Mouse (Mus musculus) layer of hippocampus, postnatal 36 days (tissue): ENCODE measurements around the gene Ubr2. TPM values are rescaled to one million over a fixed set of nuclear protein-coding genes. Genes with fewer than 3 reads are reported as not detected.

Experiments
- DNase-seq, 2 experiments: peaks; one replicate each; pipeline ENCODE4 v3.0.0; 2022
- total RNA-seq, 2 experiments: library from RNA; stranded (reverse); gene quantifications; 2 replicates each; pipeline ENCODE4 v1.2.3; 2021

The Ubr2 gene
- total RNA-seq, 2 experiments from 2014 or later, result 59.3 to 64.2 TPM

DNA sequence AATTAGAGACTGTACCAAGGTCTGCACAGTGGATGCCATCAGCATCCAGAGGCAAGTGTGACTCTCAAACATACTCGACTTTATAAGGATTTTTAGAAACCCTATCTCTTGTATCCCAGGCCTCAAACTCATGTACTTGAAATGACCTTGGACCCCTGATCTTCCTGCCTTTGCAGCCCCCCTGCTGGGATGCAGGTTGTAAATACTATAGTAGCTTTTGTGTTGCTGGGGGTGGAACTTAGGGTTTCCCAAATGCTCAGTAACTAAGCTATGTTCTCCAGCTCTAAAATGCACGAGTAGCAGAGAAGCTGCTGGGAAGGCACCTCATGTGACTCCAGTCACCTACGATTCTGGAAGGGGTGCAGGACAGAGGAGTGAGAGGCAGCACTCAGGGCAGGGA, 83.4 kb downstream of the Ubr2 start:
- no peak for DNase-seq

DNA sequence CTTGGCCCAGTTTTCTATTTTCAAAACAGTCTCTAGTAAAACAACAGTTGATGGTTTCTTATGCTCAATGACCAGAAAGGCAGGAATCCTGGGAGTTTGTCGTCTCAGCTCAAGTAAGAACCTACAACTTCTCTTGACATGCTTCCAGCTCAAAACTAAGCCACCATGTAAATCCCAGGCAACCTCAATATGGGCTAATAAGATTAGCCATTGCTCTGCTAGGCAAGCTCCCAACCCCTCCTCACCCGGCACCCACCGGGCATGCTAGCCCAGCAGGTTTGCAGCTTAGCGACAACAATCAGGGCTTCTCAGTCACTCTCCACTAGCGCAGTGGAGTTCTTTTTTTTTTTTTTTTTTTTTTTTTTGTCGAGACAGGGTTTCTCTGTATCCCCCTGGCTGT, 84.2 kb downstream of the Ubr2 start:
- no peak for DNase-seq

DNA sequence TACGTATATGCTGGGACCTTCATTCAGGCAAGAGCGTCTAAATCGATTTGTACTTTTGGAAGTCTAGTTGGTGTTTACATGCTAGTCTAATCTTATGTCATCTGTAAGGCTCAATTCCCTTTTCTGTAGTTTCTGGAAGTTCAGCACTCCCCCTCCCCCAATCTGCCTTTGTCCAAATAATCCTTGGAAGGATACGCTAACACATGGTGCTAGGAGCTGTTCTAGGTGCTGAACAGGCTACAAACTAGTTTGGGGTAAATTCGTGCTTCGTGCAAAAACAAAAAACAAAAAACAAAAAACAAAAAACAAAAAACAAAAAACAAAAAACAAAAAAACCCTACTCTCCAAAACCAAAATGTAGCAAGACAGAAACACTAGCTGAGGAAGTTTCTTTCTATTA, 89.5 kb downstream of the Ubr2 start:
- no peak for DNase-seq

DNA sequence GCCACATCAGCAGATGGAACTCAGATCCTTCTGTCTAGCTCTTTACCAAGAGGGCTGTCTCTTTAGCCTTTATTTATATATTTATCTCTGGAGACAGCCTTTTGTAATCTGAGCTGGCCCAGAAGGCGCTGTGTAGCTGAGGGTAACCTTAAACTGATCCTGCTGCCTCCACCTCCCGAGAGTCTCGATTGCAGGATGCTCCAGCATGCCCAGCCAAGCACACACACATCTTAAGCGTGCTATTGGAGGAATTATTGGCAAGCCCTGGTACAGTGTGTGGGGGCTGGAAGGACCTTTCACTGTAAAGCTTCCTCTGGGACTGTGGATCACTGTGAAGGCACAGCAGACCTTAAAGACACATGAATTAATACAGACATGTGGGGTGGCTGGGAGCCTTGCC, 91.4 kb downstream of the Ubr2 start:
- no peak for DNase-seq

- no peak for DNase-seq
Measured at GRCm38 (mm10) chr17:46915129-46915528, 95.2 kb downstream of the Ubr2 start.

DNA sequence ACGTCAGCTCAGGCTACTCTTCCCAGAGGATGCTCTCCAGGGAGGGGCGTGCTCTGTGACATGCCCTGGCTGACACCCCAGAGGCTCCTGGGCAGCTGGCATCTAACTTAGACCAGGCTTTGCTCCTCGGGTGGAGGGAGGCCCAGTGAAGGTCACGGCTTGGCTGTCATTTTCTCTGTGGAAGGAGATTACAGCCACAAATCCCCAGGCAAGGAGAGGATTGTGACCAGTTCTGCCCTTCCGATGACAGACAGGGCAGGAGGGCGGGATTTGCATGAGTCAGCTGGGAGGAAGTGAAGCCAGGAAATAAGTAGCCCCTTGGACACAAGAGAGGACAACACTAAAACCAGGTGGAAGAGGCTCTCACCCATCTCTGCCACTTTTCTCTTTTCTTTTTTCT, 98.0 kb downstream of the Ubr2 start:
- DNase-seq, result no peak

GRCm38 (mm10) chr17:46910186-46910585, 100.2 kb downstream of the Ubr2 start, which contains the start of gene Prph2:
TSS of gene Prph2 (plus strand) at chr17:46910459.
- no peak for DNase-seq

GRCm38 (mm10) chr17:46903876-46904490, 106.4 kb downstream of the Ubr2 start:
- peak; percentile 66 to 68 for DNase-seq

GRCm38 (mm10) chr17:46900941-46901340, 109.4 kb downstream of the Ubr2 start:
- no peak for DNase-seq

DNA sequence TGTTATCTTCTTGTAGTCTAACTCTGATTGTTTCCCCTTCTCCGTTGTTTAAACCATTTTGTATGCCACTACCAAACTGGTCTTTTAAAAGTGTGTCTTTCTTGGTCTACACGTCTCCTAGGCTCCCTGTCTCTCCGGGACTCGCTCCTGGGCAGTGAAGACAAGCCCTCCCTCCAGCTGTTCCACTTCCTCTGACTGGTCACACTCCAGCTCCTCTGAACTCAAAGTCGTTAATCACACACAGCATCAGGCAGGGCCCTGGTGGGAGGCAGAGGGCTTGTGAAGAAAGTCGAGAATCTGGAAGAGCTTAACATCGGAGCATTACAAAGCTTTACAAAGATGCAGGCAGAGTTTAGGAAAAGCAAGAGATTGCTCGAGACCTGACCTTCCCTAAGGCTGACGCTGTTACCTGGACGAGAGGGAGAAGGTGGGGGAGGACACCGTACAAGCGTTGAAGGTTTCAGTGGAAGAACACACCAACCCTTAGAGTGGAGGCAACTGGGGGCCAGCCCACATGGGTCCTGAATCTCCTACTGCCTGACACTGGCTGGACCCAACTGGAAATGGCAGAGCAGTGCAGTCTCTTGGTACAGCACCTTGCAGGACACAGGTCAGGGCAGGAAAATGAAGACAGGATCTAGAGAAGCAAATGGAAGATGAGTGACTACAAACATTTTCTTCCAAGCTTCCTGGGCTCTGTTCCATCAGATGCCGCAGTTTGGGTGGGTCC, 113.0 kb downstream of the Ubr2 start:
- no peak for DNase-seq

- no peak for DNase-seq
Measured at GRCm38 (mm10) chr17:46895426-46895825, 114.9 kb downstream of the Ubr2 start.

DNA sequence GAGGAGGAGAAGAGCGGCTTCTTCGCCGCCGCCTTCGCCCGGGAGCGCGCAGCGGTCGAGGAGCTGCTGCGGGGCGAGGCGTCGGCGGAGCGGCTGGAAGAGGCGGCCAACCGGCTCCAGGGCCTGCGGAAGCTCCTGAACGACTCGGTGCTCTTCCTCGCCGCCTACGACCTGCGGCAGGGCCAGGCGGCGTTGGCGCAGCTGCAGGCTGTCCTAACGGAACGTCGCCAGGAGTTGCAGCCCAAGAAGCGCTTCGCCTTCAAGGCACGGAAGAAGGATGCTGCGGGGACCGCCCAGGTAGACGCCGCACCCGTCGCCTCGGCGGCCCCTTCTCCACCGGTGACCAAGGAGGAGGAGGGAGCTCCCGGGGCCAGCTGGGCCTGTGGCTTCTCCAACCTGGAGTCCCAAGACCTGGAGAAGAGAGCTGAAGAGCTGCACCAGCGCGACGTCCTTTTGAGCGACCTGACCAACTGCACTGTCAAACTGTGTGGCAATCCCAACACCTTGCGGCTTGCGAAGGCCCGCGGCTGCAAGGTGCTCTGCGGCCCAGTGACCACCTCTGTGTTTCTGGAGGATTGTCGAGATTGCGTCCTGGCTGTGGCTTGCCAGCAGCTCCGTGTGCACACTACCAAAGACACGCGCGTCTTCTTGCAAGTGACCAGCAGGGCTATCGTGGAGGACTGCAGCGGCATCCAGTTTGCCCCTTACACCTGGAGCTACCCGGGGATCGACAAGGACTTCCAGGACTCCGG, 119.3 kb downstream of the Ubr2 start:
- peak; percentile 33 to 48 for DNase-seq

- DNase-seq, result peak; percentile 95
Measured at GRCm38 (mm10) chr17:46890116-46890815, 120.1 kb downstream of the Ubr2 start, which contains the start of gene Tbcc. TSS of gene Tbcc (plus strand) at chr17:46890684.

DNA sequence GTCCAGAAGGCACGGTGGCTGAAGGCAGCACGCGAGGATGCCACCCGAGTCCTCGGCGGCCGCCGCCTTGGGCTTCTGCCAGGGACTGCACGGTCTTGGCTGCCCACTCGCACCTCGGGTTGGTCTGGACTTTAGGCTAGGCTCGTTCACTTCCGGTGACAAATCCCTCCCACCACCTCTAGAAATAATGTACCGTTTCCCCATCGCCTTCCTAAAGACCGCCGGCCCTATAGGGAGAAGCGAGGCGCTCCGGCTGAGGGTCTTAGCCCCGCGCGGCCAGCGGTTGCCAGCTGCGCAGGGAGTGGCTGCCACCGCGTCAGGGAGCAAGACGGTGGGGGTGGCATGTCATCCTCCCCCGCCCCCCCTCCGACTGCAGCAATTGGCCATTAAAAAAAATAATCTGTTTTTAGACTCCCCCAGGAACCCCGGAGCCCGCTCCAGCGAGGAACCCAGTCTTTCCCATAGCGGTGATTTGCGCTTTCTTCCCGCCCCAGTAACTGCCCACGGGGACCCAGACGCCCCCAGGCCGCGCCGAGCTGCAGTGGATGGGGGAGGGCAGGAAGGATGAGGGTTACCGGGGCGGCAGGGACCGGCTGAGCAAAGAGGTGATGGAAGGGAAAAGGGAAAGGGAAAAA, 120.8 kb downstream of the Ubr2 start:
- DNase-seq, result peak; percentile 70 to 73

DNA sequence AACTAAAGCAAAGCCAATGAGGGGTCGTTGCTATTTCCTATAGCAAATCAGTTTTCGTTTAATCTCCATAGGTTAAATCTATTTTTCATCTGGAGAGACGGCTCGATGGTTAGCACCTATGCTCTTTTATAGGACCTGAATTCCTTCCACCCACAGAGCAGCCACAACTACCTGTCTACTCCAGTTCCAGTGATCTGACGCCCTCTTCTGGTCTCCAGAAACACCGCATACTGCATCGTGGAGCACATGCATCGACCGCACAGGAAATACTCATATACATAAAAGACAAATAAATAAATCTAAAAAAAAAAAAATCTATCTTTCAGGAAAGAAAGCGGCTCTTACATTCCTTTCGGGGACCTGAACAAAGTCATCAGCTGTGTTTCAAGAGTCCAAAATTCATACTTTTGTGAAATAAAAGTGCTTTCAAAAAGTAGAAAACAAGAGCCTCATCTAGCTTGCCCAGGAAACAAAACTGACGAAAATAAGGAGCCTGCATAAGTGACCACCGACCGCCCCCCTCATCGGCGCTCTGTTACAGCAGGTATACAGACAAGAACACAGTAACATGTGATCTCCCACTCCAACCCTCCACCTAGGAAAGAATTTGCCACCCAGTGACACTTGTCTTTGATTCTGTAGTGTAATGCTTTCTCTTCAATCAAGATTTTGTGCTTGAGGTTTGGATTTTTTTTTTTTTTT, 121.7 kb downstream of the Ubr2 start:
- peak in 1 of 2 experiments; percentile 33 for DNase-seq

GRCm38 (mm10) chr17:46885910-46886643, 124.3 kb downstream of the Ubr2 start:
- DNase-seq, result no peak

DNA sequence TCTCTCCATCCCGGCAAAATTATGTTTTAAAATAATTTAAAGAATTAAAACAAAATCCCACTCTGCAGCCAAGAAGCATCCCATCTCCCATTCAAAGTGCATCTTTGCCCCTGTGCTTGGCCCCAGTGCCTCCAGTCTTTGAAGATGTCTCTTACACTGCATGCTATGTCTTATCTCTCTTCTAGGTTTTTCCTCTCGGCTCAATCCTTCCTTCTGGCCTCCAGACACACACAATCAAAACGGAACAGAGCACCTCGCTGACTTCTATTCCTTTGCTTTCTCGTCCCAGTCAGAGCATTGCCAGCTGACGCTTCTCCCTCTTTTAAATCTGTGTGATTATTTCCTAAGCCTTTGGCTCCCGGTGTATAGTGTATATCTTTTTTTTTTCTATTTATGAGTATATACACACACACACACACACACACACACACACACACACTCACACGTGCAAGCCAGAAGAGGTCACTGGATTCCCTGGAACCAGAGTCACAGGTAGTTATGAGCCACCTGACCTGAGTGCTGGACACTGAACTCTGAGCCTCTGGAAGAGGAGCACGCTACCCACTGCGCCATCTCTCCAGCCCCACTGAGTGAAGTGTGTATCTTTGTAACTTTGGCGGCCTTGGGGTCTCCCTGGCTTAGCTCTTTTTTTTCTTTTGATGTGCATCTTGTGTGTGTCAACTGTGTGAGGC, 125.0 kb downstream of the Ubr2 start:
- no peak for DNase-seq

GRCm38 (mm10) chr17:46884766-46885165, 125.6 kb downstream of the Ubr2 start:
- no peak for DNase-seq

- DNase-seq, result no peak
Measured at GRCm38 (mm10) chr17:46883107-46883506, 127.2 kb downstream of the Ubr2 start.

DNA sequence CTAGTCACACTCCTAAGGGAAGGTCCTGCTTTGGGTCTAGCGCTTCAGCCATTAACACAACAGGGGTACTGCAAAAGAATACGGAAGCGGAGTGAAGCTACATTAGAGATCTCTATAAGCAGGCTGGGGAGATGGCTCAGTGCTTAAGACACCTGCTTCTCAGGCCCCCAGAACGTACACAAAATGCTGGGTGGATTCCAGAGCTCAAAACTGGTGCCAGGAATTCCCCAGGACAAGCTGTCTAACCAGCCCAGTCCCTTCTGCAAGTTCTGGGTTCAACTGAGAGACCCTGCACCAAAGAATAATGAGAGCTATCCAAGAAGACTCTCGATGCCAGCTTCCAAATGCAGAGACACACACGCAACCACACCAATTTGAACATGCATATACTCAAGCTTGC, 128.6 kb downstream of the Ubr2 start:
- no peak for DNase-seq
